Mouse (Mus musculus) cerebellum, adult 2 months (tissue): ENCODE data around the gene Ntng2.

Source experiments
- CTCF ChIP-seq: fragments of 200-500 bp; IDR thresholded peaks from 2 replicates; pipeline ENCODE4 v1.5.1; 2011; ENCODE audit warnings: low read depth, mild to moderate bottlenecking, control low read depth, low read length, moderate library complexity, borderline replicate concordance; ENCODE audit not compliant: insufficient read depth
- POLR2A ChIP-seq: fragments of 200-500 bp; IDR thresholded peaks from 2 replicates; pipeline ENCODE4 v1.6.1; 2011; ENCODE audit warnings: low read length, control low read depth, borderline replicate concordance; ENCODE audit not compliant: insufficient read depth

- TF ChIP-seq POLR2A = no peak
- TF ChIP-seq CTCF = no peak
Measured at GRCm38 (mm10) chr2:29217042-29217441, 35.8 kb downstream of the Ntng2 start.
